Mouse (Mus musculus) limb, embryonic 14.5 days (tissue): Measurements from ENCODE around the gene Ppp1r27. TPM values are rescaled to one million over a fixed set of nuclear protein-coding genes. Genes with fewer than 3 reads are reported as not detected.

Experiments used
- ATAC-seq: fragments of 200-750 bp; cut with Nextera tagmentation; 2 replicates; pipeline ENCODE4 v1.8.0; 2017; ENCODE audit warnings: low read depth, moderate number of reproducible peaks, moderate TSS enrichment; ENCODE audit not compliant: low FRiP score
- DNase-seq: peaks from one replicate; pipeline ENCODE4 v3.0.0-alpha.2; 2015; ENCODE audit warnings: low spot score
- H3K27ac ChIP-seq: fragments of 300-500 bp; sonication (generic); replicated peaks from 2 replicates; pipeline ENCODE4 v1.5.1; 2014; ENCODE audit warnings: low read depth, mild to moderate bottlenecking, low read length, moderate library complexity, mixed read lengths
- H3K27me3 ChIP-seq: fragments of 300-500 bp; sonication (generic); 2 replicates; pipeline ENCODE4 v1.6.1; 2014; ENCODE audit warnings: low read length, mixed read lengths; ENCODE audit not compliant: control insufficient read depth, insufficient read depth
- H3K36me3 ChIP-seq: fragments of 300-500 bp; sonication (generic); 2 replicates; pipeline ENCODE4 v1.6.1; 2014; ENCODE audit warnings: mild to moderate bottlenecking, low read length, moderate library complexity, mixed read lengths; ENCODE audit not compliant: control insufficient read depth, insufficient read depth
- H3K4me1 ChIP-seq: fragments of 300-500 bp; sonication (generic); 2 replicates; pipeline ENCODE4 v1.6.1; 2014; ENCODE audit warnings: antibody characterized with exemption, low read length, mixed read lengths; ENCODE audit not compliant: control insufficient read depth, insufficient read depth
- H3K4me2 ChIP-seq: fragments of 300-500 bp; sonication (generic); replicated peaks from 2 replicates; pipeline ENCODE4 v1.6.1; 2014; ENCODE audit warnings: low read depth, mild to moderate bottlenecking, low read length, moderate library complexity; ENCODE audit not compliant: severe bottlenecking
- H3K4me3 ChIP-seq: fragments of 300-500 bp; sonication (generic); replicated peaks from 2 replicates; pipeline ENCODE4 v1.5.1; 2014; ENCODE audit warnings: low read length
- H3K9ac ChIP-seq: fragments of 300-500 bp; sonication (generic); 2 replicates; pipeline ENCODE4 v1.6.1; 2014; ENCODE audit warnings: mild to moderate bottlenecking, low read depth, low read length, moderate library complexity; ENCODE audit not compliant: severe bottlenecking
- H3K9me3 ChIP-seq: fragments of 300-500 bp; sonication (generic); 2 replicates; pipeline ENCODE4 v1.6.1; 2016; ENCODE audit warnings: low read length; ENCODE audit not compliant: control insufficient read depth
- POLR2A ChIP-seq: fragments of 200-500 bp; IDR thresholded peaks from 2 replicates; pipeline ENCODE4 v1.8.0; 2012; ENCODE audit warnings: inconsistent platforms, mild to moderate bottlenecking, moderate library complexity, borderline replicate concordance; ENCODE audit not compliant: insufficient read depth, insufficient read length; ENCODE audit errors: extremely low read depth
- WGBS: fragments of 180-500 bp; shearing (Covaris S2); extraction: QIAGEN DNeasy Blood & Tissue Kit; methylation state at CpG from one replicate; pipeline ENCODE4 v1.1.7; 2014; 5-methylcytosine and 5-hydroxymethylcytosine counted together
- polyA plus RNA-seq, 2 experiments: library from polyadenylated mRNA; depleted of rRNA in 1 of 2; stranded (reverse) in 1 of 2; unstranded in 1 of 2; fragments of >200 nt; fragmentation: Nextera tagmentation in 1 of 2; extraction: Ambion mirVana in 1 of 2; gene quantifications; 2 replicates each; pipeline versions ENCODE4 v1.2.1 to v1.2.3; 2012 to 2014

Gene Ppp1r27
- polyA plus RNA-seq, 2 experiments = 3.3 to 3.7 TPM

- peak within 1 kb of the TSS; percentile 82 for H3K4me3 ChIP-seq
- H3K4me1 ChIP-seq = peaks cover 21% of the 10 kb centered on the region
- peak within 1 kb of the TSS; percentile 85 for H3K9ac ChIP-seq
- H3K4me2 ChIP-seq = peak within 1 kb of the TSS; percentile 96
- H3K9me3 ChIP-seq = no peaks in the 10 kb centered on the region
- H3K27ac ChIP-seq = peak within 1 kb of the TSS; percentile 93
- DNase-seq (peak; percentile 77), ATAC-seq (peak; percentile 73)
- 9% methylated on average over 56 of the region's 75 CpGs for WGBS
- H3K27me3 ChIP-seq = no peaks in the 10 kb centered on the region
- H3K36me3 ChIP-seq = peaks cover 54% of the 10 kb centered on the region
- TF ChIP-seq POLR2A = peak; percentile 83; the same call in 1 of the 2 replicates
Observed at GRCm38 (mm10) chr11:120581490-120582267, 30.7 kb upstream of the Ppp1r27 start, which contains the start of gene Arhgdia. TSS of gene Arhgdia (minus strand) at chr11:120581624.

- Histone ChIP-seq H3K4me2 (peak overlapping the region; percentile 96), H3K9me3 (no peaks in the 10 kb centered on the region), H3K9ac (peak overlapping the region; percentile 85), H3K27me3 (no peaks in the 10 kb centered on the region), H3K4me1 (peaks cover 21% of the 10 kb centered on the region), H3K36me3 (peaks cover 46% of the 10 kb centered on the region), H3K27ac (peak overlapping the region; percentile 93), H3K4me3 (peak overlapping the region; percentile 82)
- WGBS = 5% methylated on average over 21 of the region's 44 CpGs
- no peak for TF ChIP-seq POLR2A
- ATAC-seq = peak; percentile 38
- DNase-seq = no peak
Observed at GRCm38 (mm10) chr11:120580871-120581331, 30.0 kb upstream of the Ppp1r27 start.

- Histone ChIP-seq H3K4me2 (peak overlapping the region; percentile 96), H3K27me3 (no peaks in the 10 kb centered on the region), H3K9me3 (no peaks in the 10 kb centered on the region), H3K4me3 (peak overlapping the region; percentile 82), H3K36me3 (peaks cover 40% of the 10 kb centered on the region), H3K4me1 (peaks cover 21% of the 10 kb centered on the region), H3K27ac (peak overlapping the region; percentile 93), H3K9ac (peak overlapping the region; percentile 85)
- WGBS = 59% methylated on average over 7 of the region's 7 CpGs
- ATAC-seq (no peak), DNase-seq (no peak)
- no peak for TF ChIP-seq POLR2A
Observed at GRCm38 (mm10) chr11:120580190-120580589, 29.3 kb upstream of the Ppp1r27 start.

GRCm38 (mm10) chr11:120579316-120580107, 28.6 kb upstream of the Ppp1r27 start:
- peaks cover 39% of the 10 kb centered on the region for H3K36me3 ChIP-seq

GRCm38 (mm10) chr11:120578694-120579243, 27.8 kb upstream of the Ppp1r27 start:
- Histone ChIP-seq H3K27me3 (no peaks in the 10 kb centered on the region), H3K4me1 (peaks cover 25% of the 10 kb centered on the region), H3K9ac (0 out of 2 replicates have a peak overlapping the region, but pooled peaks have one; percentile 85), H3K4me3 (no peak overlapping the region), H3K9me3 (no peaks in the 10 kb centered on the region), H3K4me2 (no peak overlapping the region), H3K36me3 (peaks cover 34% of the 10 kb centered on the region), H3K27ac (no peak overlapping the region)
- WGBS = 80% methylated on average over 11 of the region's 11 CpGs
- DNase-seq (no peak), ATAC-seq (no peak)
- no peak for TF ChIP-seq POLR2A

More at GRCm38 (mm10) chr11:120579316-120580107, 28.6 kb upstream of the Ppp1r27 start:
- no peak overlapping the region for H3K27ac ChIP-seq
- no peaks in the 10 kb centered on the region for H3K27me3 ChIP-seq
- H3K4me2 ChIP-seq = peak overlapping the region; percentile 96
- DNase-seq (peak; percentile 73), ATAC-seq (no peak)
- H3K4me3 ChIP-seq = peak overlapping the region; percentile 82
- peaks cover 22% of the 10 kb centered on the region for H3K4me1 ChIP-seq
- no peak for TF ChIP-seq POLR2A
- peak overlapping the region; percentile 85 for H3K9ac ChIP-seq
- no peaks in the 10 kb centered on the region for H3K9me3 ChIP-seq
- WGBS = 59% methylated on average over 15 of the region's 15 CpGs
